Mouse (Mus musculus): ENCODE results near the gene Ak4. TPM values are rescaled to one million over a fixed set of nuclear protein-coding genes. Genes with fewer than 3 reads are reported as not detected.

Gene Ak4
- total RNA-seq, 1 experiment, result 48.1 TPM

- TF ChIP-seq HCFC1 (IDR thresholded peaks at IDR 0.05; ENCODE audit: borderline replicate concordance, insufficient read depth, low read length), result no peak
- TF ChIP-seq MAFK (IDR thresholded peaks at IDR 0.05; ENCODE audit: insufficient read depth, low read depth, low read length), result no peak
- no peak for TF ChIP-seq ZNF384 (IDR thresholded peaks at IDR 0.05; ENCODE audit: low read depth, low read length)
- TF ChIP-seq ZC3H11A (IDR thresholded peaks at IDR 0.05; ENCODE audit: borderline replicate concordance, low read depth, low read length), result no peak
- no peak for TF ChIP-seq CHD2 (IDR thresholded peaks at IDR 0.05; ENCODE audit: low read depth, low read length)
- in situ Hi-C loops (cut with MboI; ENCODE audit: low sequenced_read_pairs in 2 of 2, unreplicated experiment in 2 of 2), result no loop called here
- H3K27ac ChIP-seq (ENCODE audit: insufficient read depth, low read depth, low read length, poor library complexity, severe bottlenecking), result no peak overlapping the region
Observed at GRCm38 (mm10) chr4:101416966-101417365, 2.1 kb upstream of the Ak4 start.

GRCm38 (mm10) chr4:101419911-101420880 lies 1.1 kb downstream of the Ak4 start:
- DNase-seq (ENCODE audit: low read depth, low spot score), result no peak
- no peak overlapping the region for H3K27ac ChIP-seq (ENCODE audit: insufficient read depth, low read depth, low read length, poor library complexity, severe bottlenecking)

More at GRCm38 (mm10) chr4:101416966-101417365, 2.1 kb upstream of the Ak4 start:
- H3K9me3 ChIP-seq (ENCODE audit: control insufficient read depth, insufficient read depth, low read depth, low read length), result no peaks in the 10 kb centered on the region
- H3K4me1 ChIP-seq (ENCODE audit: control insufficient read depth in 2 of 2, insufficient read depth in 2 of 2, low read length in 2 of 2, poor library complexity in 1 of 2), result no peaks in the 10 kb centered on the region
- H3K9ac ChIP-seq (ENCODE audit: insufficient read depth, low read depth, low read length, poor library complexity, severe bottlenecking), result no peak overlapping the region
- no peaks in the 10 kb centered on the region for H3K36me3 ChIP-seq (ENCODE audit: control insufficient read depth, insufficient read depth, low read length, poor library complexity, severe bottlenecking)
- no peak overlapping the region for H3K4me3 ChIP-seq (ENCODE audit: insufficient read depth in 1 of 2, low read depth in 1 of 2, low read length in 2 of 2, poor library complexity in 1 of 2, severe bottlenecking in 1 of 2)
- DNase-seq (ENCODE audit: low read depth, low spot score), result no peak

GRCm38 (mm10) chr4:101422996-101423395 lies 3.9 kb downstream of the Ak4 start:
- Histone ChIP-seq H3K27ac (ENCODE audit: insufficient read depth, low read depth, low read length, poor library complexity, severe bottlenecking) (no peak overlapping the region), H3K9ac (ENCODE audit: insufficient read depth, low read depth, low read length, poor library complexity, severe bottlenecking) (no peak overlapping the region), H3K9me3 (ENCODE audit: control insufficient read depth, insufficient read depth, low read depth, low read length) (no peaks in the 10 kb centered on the region), H3K36me3 (ENCODE audit: control insufficient read depth, insufficient read depth, low read length, poor library complexity, severe bottlenecking) (peaks cover 2% of the 10 kb centered on the region; the same call in 1 of the 2 replicates), H3K4me1 (ENCODE audit: control insufficient read depth in 2 of 2, insufficient read depth in 2 of 2, low read length in 2 of 2, poor library complexity in 1 of 2) (0 out of 4 replicates have a peak, but pooled peaks cover 0 to 2% of the 10 kb centered on the region in 2 experiments), H3K4me3 (ENCODE audit: insufficient read depth in 1 of 2, low read depth in 1 of 2, low read length in 2 of 2, poor library complexity in 1 of 2, severe bottlenecking in 1 of 2) (no peak overlapping the region)
- in situ Hi-C loops (cut with MboI; ENCODE audit: low sequenced_read_pairs in 2 of 2, unreplicated experiment in 2 of 2), result no loop called here
- DNase-seq (ENCODE audit: low read depth, low spot score), result no peak
- TF ChIP-seq CHD2 (IDR thresholded peaks at IDR 0.05; ENCODE audit: low read depth, low read length), result no peak
- TF ChIP-seq MAFK (IDR thresholded peaks at IDR 0.05; ENCODE audit: insufficient read depth, low read depth, low read length), result no peak
- no peak for TF ChIP-seq ZC3H11A (IDR thresholded peaks at IDR 0.05; ENCODE audit: borderline replicate concordance, low read depth, low read length)
- no peak for TF ChIP-seq ZNF384 (IDR thresholded peaks at IDR 0.05; ENCODE audit: low read depth, low read length)
- no peak for TF ChIP-seq HCFC1 (IDR thresholded peaks at IDR 0.05; ENCODE audit: borderline replicate concordance, insufficient read depth, low read length)

More at GRCm38 (mm10) chr4:101419911-101420880, 1.1 kb downstream of the Ak4 start:
- Histone ChIP-seq H3K36me3 (ENCODE audit: control insufficient read depth, insufficient read depth, low read length, poor library complexity, severe bottlenecking) (peaks cover 2% of the 10 kb centered on the region; the same call in 1 of the 2 replicates), H3K4me1 (ENCODE audit: control insufficient read depth in 2 of 2, insufficient read depth in 2 of 2, low read length in 2 of 2, poor library complexity in 1 of 2) (no peaks in the 10 kb centered on the region), H3K9me3 (ENCODE audit: control insufficient read depth, insufficient read depth, low read depth, low read length) (no peaks in the 10 kb centered on the region), H3K4me3 (ENCODE audit: insufficient read depth in 1 of 2, low read depth in 1 of 2, low read length in 2 of 2, poor library complexity in 1 of 2, severe bottlenecking in 1 of 2) (peak overlapping the region; percentile 82 to 93), H3K9ac (ENCODE audit: insufficient read depth, low read depth, low read length, poor library complexity, severe bottlenecking) (peak overlapping the region; percentile 92)
- TF ChIP-seq ZC3H11A (IDR thresholded peaks at IDR 0.05; ENCODE audit: borderline replicate concordance, low read depth, low read length) (no peak), MAFK (IDR thresholded peaks at IDR 0.05; ENCODE audit: insufficient read depth, low read depth, low read length) (no peak), CHD2 (IDR thresholded peaks at IDR 0.05; ENCODE audit: low read depth, low read length) (no peak), ZNF384 (IDR thresholded peaks at IDR 0.05; ENCODE audit: low read depth, low read length) (no peak), HCFC1 (IDR thresholded peaks at IDR 0.05; ENCODE audit: borderline replicate concordance, insufficient read depth, low read length) (no peak)
- in situ Hi-C loops (cut with MboI; ENCODE audit: low sequenced_read_pairs in 2 of 2, unreplicated experiment in 2 of 2), result no loop called here

- H3K9me3 ChIP-seq (ENCODE audit: control insufficient read depth, insufficient read depth, low read depth, low read length), result no peaks in the 10 kb centered on the region
- H3K9ac ChIP-seq (ENCODE audit: insufficient read depth, low read depth, low read length, poor library complexity, severe bottlenecking), result no peak overlapping the region
- no peak overlapping the region for H3K27ac ChIP-seq (ENCODE audit: insufficient read depth, low read depth, low read length, poor library complexity, severe bottlenecking)
- in situ Hi-C loops (cut with MboI; ENCODE audit: low sequenced_read_pairs in 2 of 2, unreplicated experiment in 2 of 2), result no loop called here
- H3K4me1 ChIP-seq (ENCODE audit: control insufficient read depth in 2 of 2, insufficient read depth in 2 of 2, low read length in 2 of 2, poor library complexity in 1 of 2), result 0 out of 4 replicates have a peak, but pooled peaks cover 0 to 2% of the 10 kb centered on the region in 2 experiments
- no peak overlapping the region for H3K4me3 ChIP-seq (ENCODE audit: insufficient read depth in 1 of 2, low read depth in 1 of 2, low read length in 2 of 2, poor library complexity in 1 of 2, severe bottlenecking in 1 of 2)
- DNase-seq (ENCODE audit: low read depth, low spot score), result no peak
- TF ChIP-seq ZC3H11A (IDR thresholded peaks at IDR 0.05; ENCODE audit: borderline replicate concordance, low read depth, low read length) (no peak), MAFK (IDR thresholded peaks at IDR 0.05; ENCODE audit: insufficient read depth, low read depth, low read length) (no peak), HCFC1 (IDR thresholded peaks at IDR 0.05; ENCODE audit: borderline replicate concordance, insufficient read depth, low read length) (no peak), ZNF384 (IDR thresholded peaks at IDR 0.05; ENCODE audit: low read depth, low read length) (no peak), CHD2 (IDR thresholded peaks at IDR 0.05; ENCODE audit: low read depth, low read length) (no peak)
- H3K36me3 ChIP-seq (ENCODE audit: control insufficient read depth, insufficient read depth, low read length, poor library complexity, severe bottlenecking), result peaks cover 2% of the 10 kb centered on the region; the same call in 1 of the 2 replicates
Observed at GRCm38 (mm10) chr4:101423571-101423970, 4.5 kb downstream of the Ak4 start.

Data from ES-E14 (cell line).